Mouse (Mus musculus) stomach, postnatal 0 days (tissue): ENCODE measurements around the gene Epor. TPM values are rescaled to one million over a fixed set of nuclear protein-coding genes. Genes with fewer than 3 reads are reported as not detected.

Source experiments
- ATAC-seq: fragments of 200-750 bp; cut with Nextera tagmentation; 2 replicates; pipeline ENCODE4 v1.8.0; 2017; ENCODE audit not compliant: low FRiP score, low TSS enrichment
- DNase-seq: peaks from one replicate; pipeline ENCODE4 v3.0.0-alpha.2; 2016; ENCODE audit warnings: low spot score
- H3K27ac ChIP-seq: fragments of 300-500 bp; sonication (generic); replicated peaks from 2 replicates; pipeline ENCODE4 v1.5.1; 2014; ENCODE audit warnings: mild to moderate bottlenecking, control low read depth
- H3K27me3 ChIP-seq: fragments of 300-500 bp; sonication (generic); 2 replicates; pipeline ENCODE4 v1.6.1; 2014; ENCODE audit warnings: low read length; ENCODE audit not compliant: control insufficient read depth, insufficient read depth
- H3K36me3 ChIP-seq: fragments of 300-500 bp; sonication (generic); 2 replicates; pipeline ENCODE4 v1.6.1; 2014; ENCODE audit warnings: low read length, mixed read lengths; ENCODE audit not compliant: control insufficient read depth, insufficient read depth
- H3K4me1 ChIP-seq: fragments of 300-500 bp; sonication (generic); replicated peaks from 2 replicates; pipeline ENCODE4 v1.6.1; 2014; ENCODE audit warnings: antibody characterized with exemption; ENCODE audit not compliant: control insufficient read depth, insufficient read depth
- H3K4me2 ChIP-seq: fragments of 300-500 bp; sonication (generic); replicated peaks from 2 replicates; pipeline ENCODE4 v1.6.1; 2014; ENCODE audit warnings: low read depth, mild to moderate bottlenecking, control low read depth, moderate library complexity
- H3K4me3 ChIP-seq: fragments of 300-500 bp; sonication (generic); 2 replicates; pipeline ENCODE4 v1.5.1; 2014; ENCODE audit warnings: low read depth, low read length, control low read depth
- H3K9ac ChIP-seq: fragments of 300-500 bp; sonication (generic); 2 replicates; pipeline ENCODE4 v1.6.1; 2014; ENCODE audit warnings: mild to moderate bottlenecking, low read length, control low read depth, mixed read lengths
- H3K9me3 ChIP-seq: fragments of 300-500 bp; sonication (generic); 2 replicates; pipeline ENCODE4 v1.6.1; 2016; ENCODE audit warnings: low read length; ENCODE audit not compliant: control insufficient read depth
- CTCF ChIP-seq: IDR thresholded peaks from 2 replicates; pipeline ENCODE4 v1.5.1; 2016; ENCODE audit warnings: antibody characterized with exemption, low read depth, mild to moderate bottlenecking, moderate library complexity
- EP300 ChIP-seq: optimal IDR thresholded peaks from 2 replicates; pipeline ENCODE3; 2016; ENCODE audit warnings: antibody characterized with exemption
- WGBS: fragments of 180-500 bp; shearing (Covaris S2); extraction: QIAGEN DNeasy Blood & Tissue Kit; methylation state at CpG from one replicate; pipeline ENCODE4 v1.1.7; 2014; 5-methylcytosine and 5-hydroxymethylcytosine counted together
- polyA plus RNA-seq: library from polyadenylated mRNA; unstranded; fragments of >200 nt; fragmentation: Nextera tagmentation; extraction: Ambion mirVana; gene quantifications from 2 replicates; pipeline ENCODE4 v1.2.1, GENCODE M21; 2015

Gene Epor
- polyA plus RNA-seq, 1 experiment from 2014 or later: 3.4 TPM

DNA sequence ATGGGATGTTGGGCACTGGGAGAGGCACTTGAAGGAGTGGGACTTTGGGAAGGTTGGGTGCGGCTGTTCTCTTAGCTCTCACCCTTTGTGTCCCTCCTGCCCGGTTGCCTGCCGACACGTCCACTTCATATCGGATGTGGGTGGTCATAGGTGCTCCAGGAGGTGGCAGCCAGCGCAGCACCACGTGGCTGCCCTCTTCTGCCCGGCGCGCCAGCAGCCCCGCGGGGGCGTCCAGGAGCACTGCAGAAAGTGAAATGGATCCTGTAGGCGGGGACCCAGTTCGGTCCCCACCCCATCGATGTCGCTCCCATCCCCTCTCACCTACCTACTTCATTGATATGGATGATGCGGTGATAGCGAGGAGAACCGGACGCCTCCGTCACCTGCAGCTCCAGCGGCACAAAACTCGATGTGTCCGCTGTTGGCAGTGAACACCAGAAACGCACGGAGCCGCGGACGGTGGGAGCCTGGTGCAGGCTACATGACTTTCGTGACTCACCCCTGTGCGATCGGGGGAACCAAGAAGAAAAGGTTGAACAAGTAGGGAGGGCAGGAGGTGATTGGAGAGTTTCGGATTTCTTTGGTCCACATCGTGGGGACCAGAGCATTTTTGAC, 1.8 kb downstream of the Epor start:
- Histone ChIP-seq H3K9me3 (no peaks in the 10 kb centered on the region), H3K4me2 (peak overlapping the region; percentile 90), H3K27me3 (no peaks in the 10 kb centered on the region), H3K36me3 (no peaks in the 10 kb centered on the region), H3K4me1 (peaks cover 2% of the 10 kb centered on the region; the same call in 1 of the 2 replicates), H3K9ac (peak overlapping the region; percentile 50), H3K27ac (no peak overlapping the region), H3K4me3 (peak overlapping the region; percentile 44)
- TF ChIP-seq CTCF (0 out of 2 replicates have a peak, but pooled peaks have one; percentile 3), EP300 (no peak)
- no peak for DNase-seq
- WGBS: 4% methylated on average over 35 of the region's 35 CpGs
- ATAC-seq: no peak

DNA sequence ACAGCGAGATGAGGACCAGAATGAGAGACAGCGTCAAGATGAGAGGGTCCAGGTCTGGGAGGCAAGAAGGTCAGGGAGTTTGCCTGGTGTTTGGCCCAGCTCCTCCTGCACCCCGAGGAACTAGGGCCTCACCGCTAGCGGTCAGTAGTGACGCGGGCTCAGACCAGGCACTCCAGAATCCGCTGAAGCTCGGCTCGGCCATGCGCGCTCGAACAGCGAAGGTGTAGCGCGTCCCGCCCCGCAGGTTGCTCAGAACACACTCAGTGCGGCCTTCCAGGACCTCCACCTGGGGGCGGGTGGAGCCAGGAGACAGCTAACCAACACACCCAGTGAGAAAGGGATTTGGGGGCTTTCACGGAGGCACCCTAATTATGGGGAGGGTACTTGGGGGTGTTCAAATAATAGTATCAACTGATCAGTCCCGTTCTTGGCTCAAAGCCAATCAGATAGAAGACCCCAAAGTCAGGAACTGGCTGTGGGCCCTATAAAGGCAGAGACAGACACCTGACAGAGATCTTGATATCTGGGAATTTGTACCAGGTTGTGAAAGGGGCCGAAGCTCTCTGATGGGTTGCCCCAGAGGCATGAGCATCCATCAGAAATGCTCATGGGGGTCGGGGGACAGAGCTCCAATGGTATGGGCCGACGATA, 2.6 kb downstream of the Epor start:
- H3K4me3 ChIP-seq: no peak overlapping the region
- H3K36me3 ChIP-seq: no peaks in the 10 kb centered on the region
- WGBS: 15% methylated on average over 26 of the region's 26 CpGs
- no peaks in the 10 kb centered on the region for H3K27me3 ChIP-seq
- TF ChIP-seq CTCF (peak; percentile 54), EP300 (no peak)
- peaks cover 2% of the 10 kb centered on the region; the same call in 1 of the 2 replicates for H3K4me1 ChIP-seq
- peak overlapping the region; percentile 11; the same call in 1 of the 2 replicates for H3K4me2 ChIP-seq
- ATAC-seq: no peak
- no peaks in the 10 kb centered on the region for H3K9me3 ChIP-seq
- no peak overlapping the region for H3K9ac ChIP-seq
- H3K27ac ChIP-seq: no peak overlapping the region
- peak; percentile 72 for DNase-seq

DNA sequence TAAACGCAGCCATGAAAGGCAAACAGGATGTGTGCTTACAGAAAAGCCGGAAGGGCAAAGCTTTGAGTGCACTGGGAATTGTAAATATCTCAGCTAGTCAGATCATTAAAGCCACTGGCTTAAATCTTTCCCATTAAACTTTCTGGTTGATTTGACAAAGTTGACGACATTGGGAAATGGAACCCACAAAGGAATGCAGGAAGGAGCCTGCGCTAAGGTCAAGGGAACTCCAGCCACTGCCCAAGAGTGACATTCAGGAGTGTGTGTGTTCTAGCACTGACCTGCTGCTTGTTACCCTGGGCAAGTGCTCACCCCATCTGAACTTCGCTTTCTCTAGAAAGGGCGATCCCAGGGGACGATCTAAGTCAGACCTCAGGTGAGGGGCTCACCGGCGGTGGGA, 3.2 kb downstream of the Epor start:
- no peaks in the 10 kb centered on the region for H3K27me3 ChIP-seq
- H3K36me3 ChIP-seq: no peaks in the 10 kb centered on the region
- WGBS: 48% methylated on average over 9 of the region's 9 CpGs
- TF ChIP-seq CTCF (no peak), EP300 (no peak)
- no peaks in the 10 kb centered on the region for H3K9me3 ChIP-seq
- H3K4me1 ChIP-seq: peaks cover 2% of the 10 kb centered on the region; the same call in 1 of the 2 replicates
- DNase-seq (no peak), ATAC-seq (no peak)
- H3K4me2 ChIP-seq: 0 out of 2 replicates have a peak overlapping the region, but pooled peaks have one; percentile 11
- no peak overlapping the region for H3K27ac ChIP-seq
- no peak overlapping the region for H3K4me3 ChIP-seq
- H3K9ac ChIP-seq: no peak overlapping the region

DNA sequence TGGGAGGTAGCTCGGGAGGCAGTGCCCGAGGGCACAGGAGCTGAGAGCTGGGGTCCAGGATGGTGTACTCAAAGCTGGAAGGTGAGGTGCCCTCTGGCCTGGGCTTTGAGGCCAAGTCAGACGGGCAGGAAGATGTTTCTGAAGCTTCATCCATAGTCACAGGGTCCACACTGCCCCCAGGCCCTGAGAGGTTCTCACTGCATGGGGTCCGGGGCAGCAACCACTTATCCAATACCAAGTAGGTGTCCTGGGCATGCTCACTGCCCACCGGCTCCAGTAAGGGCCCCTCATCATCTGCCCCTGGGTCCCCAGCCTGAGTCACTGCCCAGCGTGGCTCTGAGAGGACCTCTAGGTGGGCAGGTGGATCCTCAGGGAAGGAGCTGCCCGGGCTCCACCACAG, 4.1 kb downstream of the Epor start:
- DNase-seq (no peak), ATAC-seq (no peak)
- no peak overlapping the region for H3K4me2 ChIP-seq
- H3K36me3 ChIP-seq: no peaks in the 10 kb centered on the region
- WGBS: 87% methylated on average over 7 of the region's 7 CpGs
- H3K4me1 ChIP-seq: peaks cover 2% of the 10 kb centered on the region; the same call in 1 of the 2 replicates
- H3K4me3 ChIP-seq: no peak overlapping the region
- no peaks in the 10 kb centered on the region for H3K9me3 ChIP-seq
- H3K27ac ChIP-seq: no peak overlapping the region
- no peaks in the 10 kb centered on the region for H3K27me3 ChIP-seq
- TF ChIP-seq CTCF (no peak), EP300 (no peak)
- H3K9ac ChIP-seq: no peak overlapping the region

DNA sequence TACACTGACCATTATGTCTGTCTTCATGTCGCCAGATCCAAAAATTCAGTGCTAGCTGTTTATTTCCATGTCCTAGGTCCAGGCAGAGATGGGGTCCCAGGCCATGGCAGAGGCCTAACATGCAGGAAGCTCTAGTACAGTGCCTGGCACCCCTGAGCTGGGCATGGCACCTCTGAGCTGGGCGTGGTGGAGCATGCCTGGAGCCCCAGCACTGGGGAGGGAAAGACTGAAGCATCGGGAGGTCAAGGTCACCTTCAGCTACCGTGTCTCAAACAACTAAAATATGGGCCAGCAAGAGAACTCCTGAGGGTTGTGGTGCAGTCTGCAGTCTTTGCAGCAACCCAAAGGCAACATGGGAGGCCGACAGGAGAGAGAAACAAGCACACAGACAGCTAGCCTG, 4.9 kb downstream of the Epor start:
- Histone ChIP-seq H3K27ac (no peak overlapping the region), H3K9me3 (no peaks in the 10 kb centered on the region), H3K4me3 (no peak overlapping the region), H3K36me3 (no peaks in the 10 kb centered on the region), H3K4me2 (no peak overlapping the region), H3K4me1 (peaks cover 2% of the 10 kb centered on the region; the same call in 1 of the 2 replicates), H3K27me3 (no peaks in the 10 kb centered on the region), H3K9ac (no peak overlapping the region)
- DNase-seq: no peak
- no peak for ATAC-seq
- 73% methylated on average over 5 of the region's 5 CpGs for WGBS
- no peak for TF ChIP-seq CTCF
- TF ChIP-seq EP300: no peak
